Mouse (Mus musculus) urinary bladder, postnatal 14 days (tissue): ENCODE measurements at regions not wholly inside any gene's neighbourhood (a gene's known extent, or its start where the extent isn't known, plus 50 kb on each side); places are given as distances from the start of the nearest gene placed in this dataset.
"Not testable (repeated sequence)": the region's sequence is repeated elsewhere in the genome, so short reads cannot be mapped to it uniquely, and the experiment has no call there.

ENCODE experiments used
- DNase-seq: peaks from one replicate; pipeline ENCODE4 v3.0.0; 2021; ENCODE audit warnings: low spot score

- DNase-seq: no peak
These were observed 67.5 kb upstream of the Map9 start for GRCm38 (mm10) chr3:82290373-82290772.

GRCm38 (mm10) chr3:82288996-82289395 lies 68.8 kb upstream of the Map9 start:
- DNase-seq: no peak

GRCm38 (mm10) chr3:82276977-82277714 lies 80.7 kb upstream of the Map9 start:
- no peak for DNase-seq

GRCm38 (mm10) chr3:82275822-82276203 lies 82.0 kb upstream of the Map9 start:
- no peak for DNase-seq

GRCm38 (mm10) chr3:82274945-82275821 lies 82.7 kb upstream of the Map9 start:
- DNase-seq: peak; percentile 38

GRCm38 (mm10) chr3:82274196-82274937 lies 83.5 kb upstream of the Map9 start:
- no peak for DNase-seq

GRCm38 (mm10) chr3:82273511-82273910 lies 84.3 kb upstream of the Map9 start:
- not testable (repeated sequence) for DNase-seq

- DNase-seq: no peak
These were observed 85.9 kb upstream of the Map9 start for GRCm38 (mm10) chr3:82271965-82272364.

GRCm38 (mm10) chr3:82265941-82266340 lies 91.9 kb upstream of the Map9 start:
- DNase-seq: no peak

GRCm38 (mm10) chr3:82261976-82262375 lies 95.9 kb upstream of the Map9 start:
- no peak for DNase-seq

- peak; percentile 15 for DNase-seq
These were observed 97.7 kb upstream of the Map9 start for GRCm38 (mm10) chr3:82259986-82260652.

GRCm38 (mm10) chr3:82250796-82251261 lies 105.2 kb upstream of the Gucy1a1 start:
- DNase-seq: peak; percentile 18

GRCm38 (mm10) chr3:82249968-82250795 lies 104.6 kb upstream of the Gucy1a1 start:
- no peak for DNase-seq

- DNase-seq: no peak
These were observed 90.9 kb upstream of the Gucy1a1 start for GRCm38 (mm10) chr3:82236377-82237057.

GRCm38 (mm10) chr3:82234306-82234705 lies 88.7 kb upstream of the Gucy1a1 start:
- peak; percentile 7 for DNase-seq

GRCm38 (mm10) chr3:82223379-82223778 lies 77.8 kb upstream of the Gucy1a1 start:
- DNase-seq: no peak

- DNase-seq: no peak
These were observed 76.3 kb upstream of the Gucy1a1 start for GRCm38 (mm10) chr3:82221924-82222323.

GRCm38 (mm10) chr3:82219192-82219885 lies 73.8 kb upstream of the Gucy1a1 start:
- DNase-seq: not testable (repeated sequence)
